Mouse (Mus musculus): ENCODE data around the gene Adipor2. TPM values are rescaled to one million over a fixed set of nuclear protein-coding genes. Genes with fewer than 3 reads are reported as not detected.

Adipor2 gene
- polyA plus RNA-seq, 1 experiment from 2014 or later: 29.0 TPM

DNA sequence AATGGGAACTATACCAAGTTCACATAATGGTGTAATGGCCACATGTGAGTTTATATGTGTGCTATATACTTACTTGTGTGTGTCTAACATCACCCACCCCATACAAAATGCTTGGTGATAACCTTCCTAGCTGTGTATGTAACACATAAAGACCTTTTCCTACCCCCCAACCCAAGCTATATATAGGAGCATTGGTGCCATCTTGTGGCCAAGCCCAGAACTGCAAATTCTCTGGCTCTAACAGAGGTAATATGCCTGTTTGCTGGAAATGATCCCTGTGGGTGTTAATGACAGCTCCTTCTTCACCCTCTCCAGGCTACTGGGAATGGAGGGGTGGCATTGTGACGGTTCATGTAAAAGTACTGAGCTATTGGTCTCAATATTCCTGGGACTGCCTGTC, 69.3 kb downstream of the Adipor2 start:
- Histone ChIP-seq H3K27me3 (ENCODE audit: insufficient read depth, low read length) (no peaks in the 10 kb centered on the region), H3K4me2 (no peak overlapping the region), H3K4me1 (ENCODE audit: insufficient read depth) (no peaks in the 10 kb centered on the region), H3K36me3 (ENCODE audit: insufficient read depth) (peaks cover 3% of the 10 kb centered on the region), H3K9me3 (ENCODE audit: low read depth, low read length) (no peaks in the 10 kb centered on the region), H3K4me3 (ENCODE audit: low read depth, low read length) (no peak overlapping the region), H3K27ac (ENCODE audit: low read depth) (no peak overlapping the region), H3K9ac (no peak overlapping the region)
- DNase-seq: peak; percentile 97
- ATAC-seq (ENCODE audit: insufficient read depth): no peak; the same call in 1 of the 2 replicates
- 0% methylated on average over 1 of the region's 1 CpGs for WGBS
- TF ChIP-seq CTCF (IDR thresholded peaks at IDR 0.05; ENCODE audit: low read depth): peak; percentile 90

- no peaks in the 10 kb centered on the region for H3K36me3 ChIP-seq (ENCODE audit: insufficient read depth)
- H3K4me2 ChIP-seq: no peak overlapping the region
- 57% methylated on average over 5 of the region's 5 CpGs for WGBS
- H3K4me1 ChIP-seq (ENCODE audit: insufficient read depth): no peaks in the 10 kb centered on the region
- no peak for TF ChIP-seq CTCF (IDR thresholded peaks at IDR 0.05; ENCODE audit: low read depth)
- H3K9ac ChIP-seq: no peak overlapping the region
- H3K4me3 ChIP-seq (ENCODE audit: low read depth, low read length): no peak overlapping the region
- H3K9me3 ChIP-seq (ENCODE audit: low read depth, low read length): no peaks in the 10 kb centered on the region
- no peak for DNase-seq
- no peaks in the 10 kb centered on the region for H3K27me3 ChIP-seq (ENCODE audit: insufficient read depth, low read length)
- H3K27ac ChIP-seq (ENCODE audit: low read depth): no peak overlapping the region
- ATAC-seq (ENCODE audit: insufficient read depth): no peak
Measured at GRCm38 (mm10) chr6:119347813-119348212, 69.7 kb downstream of the Adipor2 start.

DNA sequence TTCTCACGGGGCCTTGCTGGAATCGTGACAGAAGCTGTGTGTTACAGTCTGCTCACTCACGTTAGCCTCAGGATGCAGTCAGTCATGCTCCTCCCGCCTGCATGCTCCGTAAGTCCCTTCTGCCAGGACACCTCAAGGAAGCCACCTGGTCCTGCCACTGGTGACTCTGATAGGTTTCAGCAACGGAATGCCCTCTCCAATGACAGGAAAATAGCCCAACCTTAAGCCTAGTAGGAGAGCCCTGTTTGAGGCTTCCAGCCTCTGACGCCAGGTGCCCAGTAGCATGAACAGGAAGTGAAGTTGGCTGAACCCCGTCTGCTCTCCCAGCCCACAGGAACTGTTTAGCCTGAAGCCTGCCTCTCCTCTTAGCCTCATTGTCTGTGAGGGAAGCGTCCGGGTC, 71.2 kb downstream of the Adipor2 start:
- no peak for ATAC-seq (ENCODE audit: insufficient read depth)
- no peaks in the 10 kb centered on the region for H3K36me3 ChIP-seq (ENCODE audit: insufficient read depth)
- no peak overlapping the region for H3K9ac ChIP-seq
- no peak for DNase-seq
- H3K4me2 ChIP-seq: no peak overlapping the region
- no peaks in the 10 kb centered on the region for H3K27me3 ChIP-seq (ENCODE audit: insufficient read depth, low read length)
- no peaks in the 10 kb centered on the region for H3K9me3 ChIP-seq (ENCODE audit: low read depth, low read length)
- no peak overlapping the region for H3K4me3 ChIP-seq (ENCODE audit: low read depth, low read length)
- no peak overlapping the region for H3K27ac ChIP-seq (ENCODE audit: low read depth)
- H3K4me1 ChIP-seq (ENCODE audit: insufficient read depth): no peaks in the 10 kb centered on the region
- 53% methylated on average over 10 of the region's 10 CpGs for WGBS
- no peak for TF ChIP-seq CTCF (IDR thresholded peaks at IDR 0.05; ENCODE audit: low read depth)

- Histone ChIP-seq H3K4me2 (no peak overlapping the region), H3K36me3 (ENCODE audit: insufficient read depth) (no peaks in the 10 kb centered on the region), H3K9me3 (ENCODE audit: low read depth, low read length) (no peaks in the 10 kb centered on the region), H3K9ac (no peak overlapping the region), H3K4me1 (ENCODE audit: insufficient read depth) (no peaks in the 10 kb centered on the region), H3K27me3 (ENCODE audit: insufficient read depth, low read length) (no peaks in the 10 kb centered on the region), H3K4me3 (ENCODE audit: low read depth, low read length) (no peak overlapping the region), H3K27ac (ENCODE audit: low read depth) (no peak overlapping the region)
- DNase-seq: peak; percentile 60
- no peak for TF ChIP-seq CTCF (IDR thresholded peaks at IDR 0.05; ENCODE audit: low read depth)
- ATAC-seq (ENCODE audit: insufficient read depth): peak; percentile 76
Measured at GRCm38 (mm10) chr6:119341409-119341808, 76.1 kb downstream of the Adipor2 start.

DNA sequence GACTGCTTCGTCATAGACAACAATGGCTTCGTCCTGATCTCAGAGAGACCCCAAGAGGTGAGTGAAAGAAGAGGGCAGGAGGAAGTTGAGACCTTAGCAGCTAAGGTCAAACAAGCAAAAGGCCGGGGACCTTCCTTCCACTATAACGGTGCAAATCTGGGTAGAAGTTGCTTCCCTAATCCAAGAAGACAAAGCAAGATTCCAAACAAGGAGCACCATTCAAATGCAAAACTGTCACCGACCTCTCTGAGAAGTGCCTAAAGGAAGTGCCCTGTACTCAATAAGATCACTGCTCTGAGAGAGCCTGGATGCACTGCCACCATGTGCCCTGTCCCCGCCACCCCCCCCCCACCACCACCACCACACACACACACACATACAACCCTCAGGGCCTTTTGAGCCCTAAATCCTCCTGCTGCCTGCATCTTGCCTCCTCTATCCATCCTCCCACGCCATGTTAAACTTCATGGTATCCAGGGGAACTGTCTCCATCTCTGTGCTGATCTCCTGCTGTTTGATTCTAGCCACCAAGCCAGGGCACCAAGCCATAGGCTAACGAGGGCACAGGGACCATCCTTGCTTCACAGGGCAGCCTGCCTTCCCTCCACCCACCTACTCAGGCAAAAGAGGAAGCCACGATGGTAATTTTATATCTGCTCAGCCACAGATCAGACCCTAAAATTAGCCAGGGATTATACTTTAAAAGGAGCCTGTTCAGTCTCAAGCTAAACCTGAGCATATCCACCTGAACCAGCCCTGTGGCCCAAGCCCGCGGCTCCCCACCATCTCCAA, 79.2 kb downstream of the Adipor2 start:
- WGBS: 45% methylated on average over 11 of the region's 11 CpGs

DNA sequence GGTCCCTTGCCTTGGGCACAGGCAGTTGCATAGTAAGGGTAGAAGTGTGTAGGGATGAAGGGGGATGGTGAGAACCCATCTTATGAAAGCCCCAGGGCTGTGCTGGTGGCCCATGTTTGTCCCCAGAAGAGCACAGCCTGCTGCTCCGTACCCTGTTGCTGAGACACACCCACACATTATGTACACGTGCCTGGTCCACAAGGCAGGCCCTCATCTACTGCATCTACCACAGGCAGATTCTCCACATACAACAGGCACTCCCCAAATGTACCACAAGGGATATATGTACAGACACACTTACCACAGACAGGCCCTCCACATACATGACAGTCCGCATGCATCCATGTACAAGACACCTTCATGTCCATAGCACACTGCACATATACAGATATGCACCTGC, 80.2 kb downstream of the Adipor2 start:
- WGBS: 76% methylated on average over 3 of the region's 3 CpGs
- peaks cover 4% of the 10 kb centered on the region; the same call in 1 of the 2 replicates for H3K4me1 ChIP-seq (ENCODE audit: insufficient read depth)
- DNase-seq (no peak), ATAC-seq (ENCODE audit: insufficient read depth) (no peak)
- H3K9me3 ChIP-seq (ENCODE audit: low read depth, low read length): no peaks in the 10 kb centered on the region
- no peaks in the 10 kb centered on the region for H3K36me3 ChIP-seq (ENCODE audit: insufficient read depth)
- no peak overlapping the region for H3K4me3 ChIP-seq (ENCODE audit: low read depth, low read length)
- H3K9ac ChIP-seq: no peak overlapping the region
- no peak for TF ChIP-seq CTCF (IDR thresholded peaks at IDR 0.05; ENCODE audit: low read depth)
- H3K4me2 ChIP-seq: no peak overlapping the region
- no peak overlapping the region for H3K27ac ChIP-seq (ENCODE audit: low read depth)
- H3K27me3 ChIP-seq (ENCODE audit: insufficient read depth, low read length): no peaks in the 10 kb centered on the region

More for the DNA sequence above, 79.2 kb downstream of the Adipor2 start:
- H3K27ac ChIP-seq (ENCODE audit: low read depth): no peak overlapping the region
- DNase-seq (no peak), ATAC-seq (ENCODE audit: insufficient read depth) (no peak)
- no peaks in the 10 kb centered on the region for H3K36me3 ChIP-seq (ENCODE audit: insufficient read depth)
- TF ChIP-seq CTCF (IDR thresholded peaks at IDR 0.05; ENCODE audit: low read depth): no peak
- H3K4me1 ChIP-seq (ENCODE audit: insufficient read depth): no peaks in the 10 kb centered on the region
- no peak overlapping the region for H3K4me3 ChIP-seq (ENCODE audit: low read depth, low read length)
- H3K4me2 ChIP-seq: no peak overlapping the region
- H3K9me3 ChIP-seq (ENCODE audit: low read depth, low read length): no peaks in the 10 kb centered on the region
- no peaks in the 10 kb centered on the region for H3K27me3 ChIP-seq (ENCODE audit: insufficient read depth, low read length)
- no peak overlapping the region for H3K9ac ChIP-seq

DNA sequence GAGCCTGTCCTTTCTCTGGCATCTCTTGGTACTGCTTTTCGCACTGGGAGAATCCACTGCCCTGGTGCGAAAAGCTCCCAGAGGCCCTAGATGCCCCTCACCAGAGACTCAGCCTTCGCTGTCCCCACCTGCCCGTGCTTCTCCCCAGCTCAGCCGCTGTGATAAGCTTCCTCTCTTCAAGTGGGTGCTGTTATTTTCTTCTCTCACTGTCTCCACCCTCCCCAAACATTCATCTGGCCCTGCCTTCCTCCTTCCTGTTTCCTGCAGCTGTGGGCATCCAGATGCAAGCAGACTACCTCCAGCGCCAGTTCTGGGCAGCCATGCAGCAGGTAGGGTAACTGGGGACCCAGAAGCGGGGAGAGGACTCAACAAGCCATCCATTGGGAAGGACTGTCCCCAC, 81.4 kb downstream of the Adipor2 start:
- no peak overlapping the region for H3K27ac ChIP-seq (ENCODE audit: low read depth)
- H3K4me2 ChIP-seq: no peak overlapping the region
- peaks cover 4% of the 10 kb centered on the region; the same call in 1 of the 2 replicates for H3K4me1 ChIP-seq (ENCODE audit: insufficient read depth)
- H3K27me3 ChIP-seq (ENCODE audit: insufficient read depth, low read length): peaks cover 6% of the 10 kb centered on the region
- ATAC-seq (ENCODE audit: insufficient read depth) (no peak), DNase-seq (no peak)
- H3K9me3 ChIP-seq (ENCODE audit: low read depth, low read length): no peaks in the 10 kb centered on the region
- WGBS: 64% methylated on average over 7 of the region's 7 CpGs
- H3K36me3 ChIP-seq (ENCODE audit: insufficient read depth): no peaks in the 10 kb centered on the region
- no peak overlapping the region for H3K4me3 ChIP-seq (ENCODE audit: low read depth, low read length)
- H3K9ac ChIP-seq: no peak overlapping the region
- TF ChIP-seq CTCF (IDR thresholded peaks at IDR 0.05; ENCODE audit: low read depth): no peak
